Mouse (Mus musculus): Measurements from ENCODE around the gene Daam2.

GRCm38 (mm10) chr17:49520674-49521073 lies 43.5 kb downstream of the Daam2 start:
- TF ChIP-seq POLR2A (IDR thresholded peaks at IDR 0.05; ENCODE audit: low read depth, low read length) (no peak), CTCF (IDR thresholded peaks at IDR 0.05; ENCODE audit: borderline replicate concordance, insufficient read depth, low read length) (no peak)
